Mouse (Mus musculus): ENCODE results near the gene Hacd2.

- TF ChIP-seq CTCF (IDR thresholded peaks at IDR 0.05; ENCODE audit: borderline replicate concordance, extremely low read depth, insufficient read depth, insufficient read length) = no peak
- TF ChIP-seq POLR2A (IDR thresholded peaks at IDR 0.05; ENCODE audit: borderline replicate concordance, extremely low read depth, insufficient read depth, insufficient read length, poor library complexity, severe bottlenecking) = no peak
These were observed 16.0 kb upstream of the Hacd2 start for GRCm38 (mm10) chr16:35006251-35006650.
